Mouse (Mus musculus) macrophage (primary cell): Measurements from ENCODE around the gene 4930590J08Rik. TPM values are rescaled to one million over a fixed set of nuclear protein-coding genes. Genes with fewer than 3 reads are reported as not detected.
"Not testable (repeated sequence)": the region's sequence is repeated elsewhere in the genome, so short reads cannot be mapped to it uniquely, and the experiment has no call there.

Experiments
- H3K27ac ChIP-seq: fragments of 350-480 bp; formaldehyde crosslinking; 2 replicates; pipeline ENCODE4 v1.9.0; 2021
- H3K36me3 ChIP-seq: fragments of 350-480 bp; formaldehyde crosslinking; 2 replicates; pipeline ENCODE4 v1.9.0; 2021; ENCODE audit errors: inconsistent target
- H3K4me3 ChIP-seq: fragments of 350-480 bp; formaldehyde crosslinking; 2 replicates; pipeline ENCODE4 v1.9.0; 2021; ENCODE audit errors: inconsistent target
- H3K79me2 ChIP-seq: fragments of 350-480 bp; formaldehyde crosslinking; 2 replicates; pipeline ENCODE4 v1.9.0; 2021; ENCODE audit errors: inconsistent target
- WGBS: methylation state at CpG from one replicate; pipeline ENCODE4 v1.1.7; 2026; ENCODE audit warnings: inconsistent platforms; ENCODE audit not compliant: missing documents; 5-methylcytosine and 5-hydroxymethylcytosine counted together
- polyA plus RNA-seq: library from polyadenylated mRNA; stranded (reverse); fragments of 250-400 nt; gene quantifications from 3 replicates; pipeline ENCODE4 v1.2.4, GENCODE M21; 2018; ENCODE audit warnings: inconsistent platforms
- total RNA-seq, 78 experiments: library from RNA; depleted of rRNA; stranded (reverse); fragments of 250-400 nt; gene quantifications; 1 replicate in 9 of 78; 2 replicates in 24 of 78; 3 replicates in 43 of 78; 4 replicates in 2 of 78; pipeline ENCODE4 v1.2.4; 2018; ENCODE audit warnings: inconsistent platforms in 56 of 78

Gene 4930590J08Rik
- 10 to 100 TPM in 3 of 26 experiments, 1 to 10 TPM in 23; 2.5 to 12.3 (median 5.6) TPM for total RNA-seq (2018; cell fraction: chromatin; rRNA removed)
- total RNA-seq (2018; cell fraction: cytosol; rRNA removed): under 1 TPM in 18 of 26 experiments, not detected in 8; 0.05 to 0.61 (median 0.19) TPM
- total RNA-seq (2018; cell fraction: nucleus; rRNA removed): 1 to 10 TPM in 19 of 26 experiments, under 1 TPM in 7; 0.52 to 7.1 (median 1.6) TPM
- 0.07 to 0.26 TPM (median 0.12 TPM) in 3 replicates for polyA plus RNA-seq

DNA sequence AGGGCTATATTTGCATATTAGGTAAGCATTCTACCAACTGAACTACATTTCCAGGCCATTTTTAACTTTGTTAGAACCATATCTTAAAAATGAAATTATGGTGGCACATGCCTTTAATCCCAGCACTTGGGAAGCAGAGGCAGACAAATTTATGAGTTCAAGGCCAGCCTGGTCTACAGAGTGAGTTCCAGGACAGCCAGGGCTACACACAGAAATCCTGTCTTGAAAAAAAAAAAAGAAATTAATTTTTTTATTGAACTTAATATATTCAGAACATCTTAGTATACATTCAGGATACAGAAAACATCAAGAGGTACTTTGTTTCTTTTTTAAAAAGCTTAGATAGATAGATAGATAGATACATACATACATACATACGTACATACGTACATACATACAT, at the start of gene 4930590J08Rik:
Gene 4930590J08Rik (plus strand): TSS at position 301 of the 400 bp plus-strand sequence.
- H3K4me3 ChIP-seq, H3K27ac ChIP-seq, H3K79me2 ChIP-seq: not testable (repeated sequence)
- 100% methylated on average over 2 of the region's 2 CpGs for WGBS
- peaks cover 31% of the 10 kb centered on the region for H3K36me3 ChIP-seq

DNA sequence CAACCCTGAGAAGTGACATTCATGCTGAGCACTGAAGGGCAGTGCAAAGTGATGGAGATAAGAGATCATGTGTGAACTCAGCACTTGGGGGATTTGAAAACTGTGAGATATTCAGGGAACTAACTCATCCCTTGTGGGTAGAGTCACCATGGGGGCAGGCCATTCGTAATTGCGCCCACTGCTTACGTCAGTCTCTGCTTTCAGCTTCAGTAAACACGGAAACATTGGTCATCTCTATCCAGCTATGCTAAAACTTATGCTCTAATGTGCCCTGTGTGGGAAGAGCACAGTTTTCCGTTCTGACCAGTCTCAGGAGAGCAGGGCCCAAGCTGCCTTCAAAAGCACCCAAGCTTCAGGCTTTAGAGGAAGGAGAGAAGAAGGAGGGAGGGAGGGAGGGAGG, 44.3 kb upstream of the 4930590J08Rik start:
- no peak overlapping the region for H3K4me3 ChIP-seq
- WGBS: 83% methylated on average over 5 of the region's 5 CpGs

DNA sequence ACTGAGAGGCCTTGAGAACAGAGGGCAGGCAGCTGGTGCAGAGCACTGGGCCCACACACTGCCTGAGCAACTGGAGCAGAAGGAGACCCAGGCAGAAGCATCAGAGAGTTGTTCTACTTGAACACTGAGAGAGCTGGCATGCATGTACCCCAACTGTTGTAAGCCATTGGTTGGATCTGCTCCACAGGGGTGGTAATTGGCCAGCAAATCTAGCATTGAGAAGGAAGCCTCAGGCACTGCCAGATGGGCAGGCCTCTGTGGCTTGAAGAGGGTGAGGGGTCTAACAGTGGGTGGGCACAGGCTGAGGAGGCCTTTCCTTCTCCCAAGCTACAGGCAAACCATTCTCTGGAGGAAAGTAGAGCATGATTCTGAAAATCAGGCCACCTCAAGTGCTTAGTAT, 39.8 kb upstream of the 4930590J08Rik start:
- Histone ChIP-seq H3K4me3 (no peak overlapping the region), H3K27ac (no peak overlapping the region), H3K79me2 (no peaks in the 10 kb centered on the region), H3K36me3 (no peaks in the 10 kb centered on the region)

More for the DNA sequence above, 44.3 kb upstream of the 4930590J08Rik start:
- Histone ChIP-seq H3K27ac (no peak overlapping the region), H3K36me3 (no peaks in the 10 kb centered on the region), H3K79me2 (no peaks in the 10 kb centered on the region)

DNA sequence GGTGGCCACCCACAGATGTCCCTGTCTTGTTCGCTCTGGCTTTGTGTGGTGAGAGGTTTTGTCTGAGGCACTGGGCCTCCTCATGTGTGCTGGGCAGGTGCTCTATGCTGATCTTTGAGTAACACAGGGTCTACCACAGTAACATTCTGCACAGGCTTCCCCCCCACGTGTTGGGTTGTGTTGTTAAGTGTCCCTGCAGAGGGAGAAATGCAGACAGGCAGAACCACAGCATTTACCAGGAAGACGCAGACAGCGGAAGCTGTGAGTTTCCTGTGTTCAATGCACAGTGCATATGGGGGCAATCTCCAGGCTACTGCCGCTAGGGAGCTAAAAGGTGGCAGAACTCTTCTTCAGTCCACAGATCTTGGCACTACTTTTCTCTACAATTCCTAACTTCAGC, 38.0 kb upstream of the 4930590J08Rik start:
- WGBS: 48% methylated on average over 5 of the region's 5 CpGs
- Histone ChIP-seq H3K36me3 (no peaks in the 10 kb centered on the region), H3K4me3 (no peak overlapping the region), H3K27ac (no peak overlapping the region), H3K79me2 (no peaks in the 10 kb centered on the region)

DNA sequence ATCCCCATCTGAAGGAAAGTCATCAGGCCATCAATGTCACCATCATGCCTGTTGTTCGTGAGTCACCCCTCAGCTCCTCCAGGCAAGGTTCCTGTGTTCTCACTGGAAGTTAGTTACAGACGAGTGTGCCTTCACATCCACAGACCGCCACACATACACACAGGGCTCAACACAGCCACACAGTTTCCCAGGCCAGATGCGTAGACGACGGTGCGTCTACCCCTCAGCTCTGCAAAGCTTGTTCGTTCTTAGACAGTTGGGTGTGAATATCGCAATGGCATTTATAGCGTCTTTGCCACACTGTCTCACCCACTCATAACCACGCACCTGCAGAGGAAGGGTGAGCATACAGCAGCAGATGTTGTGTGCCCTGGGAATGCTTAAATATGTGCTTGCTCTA, 37.0 kb upstream of the 4930590J08Rik start:
- H3K27ac ChIP-seq: no peak overlapping the region
- H3K36me3 ChIP-seq: no peaks in the 10 kb centered on the region
- no peaks in the 10 kb centered on the region for H3K79me2 ChIP-seq
- H3K4me3 ChIP-seq: no peak overlapping the region
- WGBS: 80% methylated on average over 11 of the region's 11 CpGs

DNA sequence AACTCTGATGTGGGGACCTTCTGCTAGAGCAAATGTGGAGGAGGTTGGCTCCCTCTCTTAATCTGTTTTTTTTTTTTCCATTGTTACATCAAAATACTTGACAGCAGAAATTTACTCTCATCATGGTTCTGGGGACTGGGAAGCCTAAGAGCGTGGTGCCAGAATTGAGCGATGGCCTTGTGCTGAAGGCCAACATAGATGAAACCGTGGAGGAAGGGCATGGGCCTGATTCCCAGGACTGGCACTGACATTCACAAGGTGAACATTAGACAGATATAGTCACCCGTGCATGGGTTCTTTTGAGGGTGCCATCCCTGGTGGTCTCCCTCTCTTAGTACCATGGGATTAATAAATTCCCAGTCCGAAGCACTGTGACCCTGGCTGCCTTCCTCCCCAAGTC, 34.5 kb upstream of the 4930590J08Rik start:
- H3K36me3 ChIP-seq: no peaks in the 10 kb centered on the region
- H3K4me3 ChIP-seq: no peak overlapping the region
- H3K79me2 ChIP-seq: no peaks in the 10 kb centered on the region
- H3K27ac ChIP-seq: no peak overlapping the region
- 92% methylated on average over 5 of the region's 5 CpGs for WGBS

DNA sequence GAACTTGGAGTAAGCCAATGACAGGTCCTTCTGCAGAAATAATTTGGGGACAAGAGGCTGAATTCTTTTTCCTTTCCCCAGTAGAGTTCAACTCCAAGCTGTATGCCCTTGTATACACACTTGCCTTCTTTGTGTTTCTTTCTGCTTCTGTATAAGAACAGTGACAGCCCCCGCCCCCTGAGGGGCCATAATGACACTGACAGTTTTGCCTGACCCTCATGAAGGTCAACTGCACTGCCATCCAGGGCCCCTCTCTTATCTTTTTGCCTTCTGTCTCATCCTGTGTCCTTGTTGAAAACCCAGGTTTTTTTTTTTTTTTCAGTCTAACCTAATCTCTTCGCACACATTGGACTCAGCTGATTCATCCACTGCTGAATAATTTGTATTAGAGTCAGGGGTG, 29.8 kb upstream of the 4930590J08Rik start:
- Histone ChIP-seq H3K4me3 (no peak overlapping the region), H3K79me2 (no peaks in the 10 kb centered on the region), H3K36me3 (no peaks in the 10 kb centered on the region), H3K27ac (no peak overlapping the region)
- 83% methylated on average over 2 of the region's 2 CpGs for WGBS

DNA sequence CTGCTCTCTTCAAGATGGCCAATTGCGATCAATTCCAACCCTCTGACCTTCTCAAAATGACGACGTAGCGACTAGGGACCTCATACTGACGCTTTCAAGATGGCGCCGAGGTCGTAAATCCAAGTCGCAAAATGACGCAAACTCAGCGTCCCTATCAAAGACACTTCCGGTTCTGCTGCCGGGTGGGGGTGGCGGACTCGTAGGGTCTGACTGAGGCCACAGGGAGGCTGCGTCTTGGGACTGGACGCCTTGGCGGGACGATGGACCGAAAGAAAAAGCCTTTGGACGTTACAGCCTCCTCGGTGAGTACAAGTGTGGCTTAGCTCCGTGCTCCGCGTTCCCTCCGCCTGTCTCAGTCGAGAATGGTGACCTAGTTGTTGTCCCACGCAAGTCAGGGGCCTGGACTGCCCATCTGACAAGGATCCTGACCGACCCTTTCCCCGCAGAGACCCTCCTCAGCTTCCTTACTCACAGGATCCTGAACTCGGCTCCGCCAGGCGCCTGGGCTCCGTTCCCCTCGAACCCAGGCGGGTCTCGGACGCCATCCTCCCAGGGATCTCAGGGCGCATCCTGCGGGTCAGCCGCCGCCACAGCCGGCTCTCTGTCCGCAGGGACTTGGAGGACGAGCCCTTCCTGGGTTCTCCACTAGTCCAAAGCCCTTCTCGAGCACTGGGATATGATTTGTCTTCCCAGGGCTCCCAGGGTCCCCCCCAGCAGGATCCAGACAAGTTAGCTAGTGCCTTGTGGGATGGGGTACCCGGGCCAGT, 24.5 kb upstream of the 4930590J08Rik start, which contains the start of gene Ccdc174:
Gene Ccdc174 (plus strand): TSS at position 169 of the 767 bp plus-strand sequence.
- Histone ChIP-seq H3K4me3 (peak within 1 kb of the TSS; percentile 98), H3K79me2 (peaks cover 22% of the 10 kb centered on the region), H3K36me3 (peaks cover 24% of the 10 kb centered on the region), H3K27ac (peak within 1 kb of the TSS; percentile 64)
- WGBS: under 1% methylated on average over 45 of the region's 47 CpGs

DNA sequence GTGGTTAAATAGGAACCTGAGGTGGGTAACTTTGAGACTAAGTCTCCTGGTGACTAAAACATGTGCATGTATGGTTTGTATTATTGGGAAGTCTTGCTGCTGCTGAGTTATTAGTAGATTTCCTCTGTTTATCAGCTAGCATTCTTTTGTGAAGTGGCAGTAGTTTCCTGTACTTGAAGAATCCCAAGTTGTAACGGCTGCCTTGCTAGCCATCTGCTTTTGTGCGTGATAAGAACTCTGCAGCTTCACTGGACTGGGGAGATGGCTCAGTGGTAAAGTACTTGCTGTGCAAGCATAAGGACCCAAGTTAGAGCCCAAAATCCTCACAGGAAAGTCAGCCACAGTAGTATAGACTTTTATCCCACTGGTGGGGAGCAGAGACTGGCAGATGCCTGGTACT, 18.8 kb upstream of the 4930590J08Rik start:
- H3K4me3 ChIP-seq: no peak overlapping the region
- H3K27ac ChIP-seq: no peak overlapping the region
- WGBS: 96% methylated on average over 2 of the region's 2 CpGs
- peaks cover 11% of the 10 kb centered on the region for H3K79me2 ChIP-seq
- peaks cover 75% of the 10 kb centered on the region for H3K36me3 ChIP-seq

DNA sequence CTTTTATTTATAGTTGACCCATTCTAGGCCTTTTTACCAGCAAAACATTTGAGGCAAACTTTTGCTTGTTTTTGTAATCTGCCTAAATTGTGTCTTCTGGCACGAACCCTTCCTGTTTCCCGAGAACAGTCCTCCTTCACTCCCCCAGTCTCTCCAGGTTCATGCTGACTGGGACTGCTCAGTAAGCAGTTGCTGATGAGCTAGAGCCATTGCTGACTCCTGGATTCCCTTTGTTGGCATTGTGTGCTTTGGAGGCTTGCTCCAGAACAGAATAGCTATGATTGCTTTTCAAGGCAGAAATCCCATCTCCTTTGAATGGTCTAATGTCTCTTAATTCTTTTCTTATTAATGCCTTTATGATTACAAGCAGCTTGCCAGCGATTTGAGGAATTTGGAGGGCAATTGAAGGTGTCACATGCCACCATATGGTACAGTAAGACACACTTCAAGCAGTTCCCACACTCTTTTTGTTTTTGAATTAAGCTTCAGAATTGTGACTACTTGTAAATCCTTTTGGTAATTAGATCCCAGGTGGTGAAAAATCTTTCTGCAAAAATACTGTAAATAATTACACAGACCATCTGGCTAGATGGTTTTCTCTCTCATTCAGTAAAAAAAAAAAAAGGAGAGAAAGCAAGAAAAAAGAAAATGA, 13.2 kb upstream of the 4930590J08Rik start:
- Histone ChIP-seq H3K79me2 (no peaks in the 10 kb centered on the region), H3K4me3 (no peak overlapping the region), H3K27ac (no peak overlapping the region), H3K36me3 (peaks cover 80% of the 10 kb centered on the region)
- WGBS: 85% methylated on average over 3 of the region's 3 CpGs

DNA sequence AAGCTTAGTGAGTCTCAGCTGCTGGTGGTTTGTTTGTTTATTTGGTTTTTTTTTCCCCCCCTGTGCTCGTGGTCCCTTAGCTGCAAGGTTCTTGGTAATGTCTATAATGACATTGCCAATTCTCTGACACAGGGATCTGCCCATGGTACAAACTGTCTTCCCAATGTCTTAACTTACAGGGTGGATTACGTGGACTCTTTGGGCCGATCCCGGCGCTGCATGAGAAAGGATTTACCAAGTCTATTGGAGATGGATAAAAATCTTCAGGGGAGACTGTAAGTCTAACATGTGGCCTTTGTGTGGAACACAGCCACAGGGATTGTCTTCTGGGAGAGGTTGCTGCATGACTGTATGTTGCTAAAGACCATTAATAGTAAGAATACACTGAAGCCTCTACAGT, 12.0 kb upstream of the 4930590J08Rik start:
- Histone ChIP-seq H3K4me3 (no peak overlapping the region), H3K79me2 (no peaks in the 10 kb centered on the region), H3K27ac (no peak overlapping the region), H3K36me3 (peaks cover 80% of the 10 kb centered on the region)
- WGBS: 91% methylated on average over 5 of the region's 5 CpGs

DNA sequence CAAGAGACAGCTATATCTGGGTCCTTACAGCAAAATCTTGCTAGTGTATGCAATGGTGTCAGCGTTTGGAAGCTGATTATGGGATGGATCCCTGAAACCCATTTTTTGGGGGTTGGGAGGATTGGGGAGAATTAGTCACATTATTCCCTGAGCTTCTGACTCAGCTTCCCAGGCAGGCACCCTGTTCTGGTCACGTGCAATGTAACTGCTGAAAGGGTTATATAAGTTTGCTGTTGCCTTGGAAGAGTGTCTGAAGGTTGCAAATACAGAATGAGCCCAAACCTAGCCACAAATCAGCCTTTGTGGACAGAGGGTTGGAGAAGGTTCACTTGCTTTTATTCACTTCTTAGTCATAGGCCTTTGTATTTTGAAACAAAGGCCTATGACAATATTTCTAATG, 10.8 kb upstream of the 4930590J08Rik start:
- peaks cover 80% of the 10 kb centered on the region for H3K36me3 ChIP-seq

DNA sequence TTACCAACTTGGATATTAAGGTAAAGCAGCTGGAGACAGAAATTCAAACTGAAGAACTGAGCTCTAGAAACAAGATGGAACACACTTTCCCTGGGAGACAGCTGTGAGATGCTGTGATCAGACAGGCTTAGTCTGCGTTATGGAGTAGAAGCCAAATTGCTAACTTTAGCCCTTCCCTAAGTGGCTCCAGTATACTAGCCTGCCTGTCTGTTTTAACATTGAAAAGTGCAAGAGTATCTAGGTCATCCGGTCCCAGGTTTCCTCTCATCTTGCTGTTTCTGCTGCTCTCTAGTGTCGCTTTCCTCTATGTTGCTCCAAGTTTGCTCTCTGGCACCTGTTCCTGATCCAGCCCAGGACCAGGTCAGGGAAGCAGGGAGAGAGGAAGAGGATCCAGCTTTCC, 5.8 kb upstream of the 4930590J08Rik start:
- peaks cover 80% of the 10 kb centered on the region for H3K36me3 ChIP-seq
- no peak overlapping the region for H3K4me3 ChIP-seq
- 100% methylated on average over 3 of the region's 3 CpGs for WGBS
- H3K79me2 ChIP-seq: no peaks in the 10 kb centered on the region
- no peak overlapping the region for H3K27ac ChIP-seq

More for the DNA sequence above, 10.8 kb upstream of the 4930590J08Rik start:
- Histone ChIP-seq H3K27ac (no peak overlapping the region), H3K79me2 (no peaks in the 10 kb centered on the region), H3K4me3 (no peak overlapping the region)
- WGBS: 92% methylated on average over 2 of the region's 2 CpGs

DNA sequence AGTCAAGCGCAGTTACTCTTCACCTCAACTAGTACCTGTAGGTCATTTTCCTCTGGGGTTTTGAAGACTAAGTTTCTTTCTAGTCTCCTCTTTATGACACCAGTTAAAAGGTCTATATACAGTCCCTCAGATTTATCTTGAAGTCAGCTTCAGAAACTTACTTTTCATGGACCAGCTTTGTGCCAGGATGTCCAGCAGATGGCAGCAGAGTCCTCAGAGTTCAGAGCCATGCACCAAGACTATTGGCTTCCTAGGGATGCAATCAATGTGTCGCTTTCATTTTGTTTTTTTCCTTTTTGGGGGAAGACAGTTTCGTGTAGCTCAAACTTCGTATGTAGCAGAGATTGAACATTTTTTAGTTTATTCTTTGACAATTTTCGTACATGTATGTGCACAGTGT, 1.1 kb upstream of the 4930590J08Rik start:
- peaks cover 41% of the 10 kb centered on the region for H3K36me3 ChIP-seq
- WGBS: 28% methylated on average over 4 of the region's 5 CpGs

DNA sequence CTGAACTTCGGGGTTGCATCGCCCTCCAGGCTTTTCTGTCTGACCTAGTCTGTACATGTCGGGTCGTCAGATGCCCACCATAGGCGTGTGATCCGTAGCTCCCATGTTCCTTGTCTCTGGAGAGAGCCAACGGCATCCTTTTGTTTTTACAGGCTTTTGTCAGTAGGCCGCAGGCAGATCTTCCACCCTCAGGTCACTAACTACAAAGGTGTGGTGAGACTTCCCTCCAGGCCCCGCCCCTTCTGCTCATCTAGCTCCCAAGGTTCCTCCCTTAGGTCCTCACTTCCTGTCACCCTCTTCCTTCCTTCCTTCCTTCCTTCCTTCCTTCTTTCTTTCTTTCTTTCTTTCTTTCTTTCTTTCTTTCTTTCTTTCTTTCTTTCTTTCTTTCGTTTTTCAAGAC, 11.4 kb downstream of the 4930590J08Rik start:
- no peaks in the 10 kb centered on the region for H3K36me3 ChIP-seq
- H3K79me2 ChIP-seq: no peaks in the 10 kb centered on the region
- no peak overlapping the region for H3K27ac ChIP-seq
- no peak overlapping the region for H3K4me3 ChIP-seq
- WGBS: 97% methylated on average over 9 of the region's 10 CpGs

More for the DNA sequence above, 1.1 kb upstream of the 4930590J08Rik start:
- Histone ChIP-seq H3K27ac (no peak overlapping the region), H3K79me2 (no peaks in the 10 kb centered on the region), H3K4me3 (no peak overlapping the region)
